Mouse (Mus musculus) testis, postnatal 14 days (tissue): ENCODE measurements at regions not wholly inside any gene's neighbourhood (a gene's known extent, or its start where the extent isn't known, plus 50 kb on each side); places are given as distances from the start of the nearest gene placed in this dataset.

Experiments
- DNase-seq: peaks from one replicate; pipeline ENCODE4 v3.0.0; 2021; ENCODE audit warnings: low spot score

- DNase-seq, result no peak
Observed at GRCm38 (mm10) chr1:42008046-42008445, 687.5 kb upstream of the Pou3f3 start.

GRCm38 (mm10) chr1:42012911-42013310 is 682.7 kb upstream of the Pou3f3 start:
- DNase-seq, result no peak

GRCm38 (mm10) chr1:42018966-42019365 is 676.6 kb upstream of the Pou3f3 start:
- DNase-seq, result no peak

GRCm38 (mm10) chr1:42025781-42026180 is 669.8 kb upstream of the Pou3f3 start:
- no peak for DNase-seq

- no peak for DNase-seq
Observed at GRCm38 (mm10) chr1:42026423-42026822, 669.1 kb upstream of the Pou3f3 start.

- DNase-seq, result no peak
Observed at GRCm38 (mm10) chr1:42033786-42034185, 661.8 kb upstream of the Pou3f3 start.

- DNase-seq, result no peak
Observed at GRCm38 (mm10) chr1:42035371-42035770, 660.2 kb upstream of the Pou3f3 start.

- no peak for DNase-seq
Observed at GRCm38 (mm10) chr1:42041544-42041943, 654.0 kb upstream of the Pou3f3 start.

- no peak for DNase-seq
Observed at GRCm38 (mm10) chr1:42058494-42058893, 637.1 kb upstream of the Pou3f3 start.

- DNase-seq, result no peak
Observed at GRCm38 (mm10) chr1:42070064-42070463, 625.5 kb upstream of the Pou3f3 start.

GRCm38 (mm10) chr1:42096026-42096425 is 599.5 kb upstream of the Pou3f3 start:
- DNase-seq, result no peak

GRCm38 (mm10) chr1:42098580-42098979 is 597.0 kb upstream of the Pou3f3 start:
- DNase-seq, result no peak

GRCm38 (mm10) chr1:42107521-42107920 is 588.0 kb upstream of the Pou3f3 start:
- DNase-seq, result no peak

- DNase-seq, result no peak
Observed at GRCm38 (mm10) chr1:42107925-42108324, 587.6 kb upstream of the Pou3f3 start.

GRCm38 (mm10) chr1:42152175-42152790 is 543.3 kb upstream of the Pou3f3 start:
- DNase-seq, result no peak

GRCm38 (mm10) chr1:42152916-42153315 is 542.7 kb upstream of the Pou3f3 start:
- no peak for DNase-seq

- DNase-seq, result no peak
Observed at GRCm38 (mm10) chr1:42167790-42168572, 527.6 kb upstream of the Pou3f3 start.

- DNase-seq, result no peak
Observed at GRCm38 (mm10) chr1:42169505-42169904, 526.1 kb upstream of the Pou3f3 start.

GRCm38 (mm10) chr1:42186295-42186694 is 509.3 kb upstream of the Pou3f3 start:
- DNase-seq, result no peak

- DNase-seq, result no peak
Observed at GRCm38 (mm10) chr1:42228098-42228497, 467.5 kb upstream of the Pou3f3 start.

- DNase-seq, result no peak
Observed at GRCm38 (mm10) chr1:42229711-42230110, 465.9 kb upstream of the Pou3f3 start.

- no peak for DNase-seq
Observed at GRCm38 (mm10) chr1:42230469-42231040, 465.0 kb upstream of the Pou3f3 start.

- no peak for DNase-seq
Observed at GRCm38 (mm10) chr1:42231091-42231490, 464.5 kb upstream of the Pou3f3 start.
